In genomic region chr4:155187192-155187674, GRCm38 (mm10) we compare ENCODE assay signal across 8 mouse cellular contexts. TPM values are rescaled to one million over a fixed set of nuclear protein-coding genes. Genes with fewer than 3 reads are reported as not detected.
A peak's percentile ranks its signal among the peaks of the same experiment; 100 is the strongest.
DNase-seq lines count a peak whose midpoint lies in the region; ATAC-seq and TF ChIP-seq lines count a peak whose summit lies in the region.

No protein-coding gene starts in this region.

- no peak for TF ChIP-seq POLR2A in bone marrow macrophage, adult 2 months (IDR thresholded peaks at IDR 0.05; ENCODE audit: borderline replicate concordance, low read depth, low read length)

- H3K4me1 ChIP-seq in hindbrain, embryonic 12.5 days = peaks cover 71% of the 10 kb centered on the region
- H3K4me1 ChIP-seq in hindbrain, embryonic 16.5 days (ENCODE audit: control insufficient read depth, insufficient read depth, low read depth, low read length) = peaks cover 49% of the 10 kb centered on the region
- peaks cover 47% of the 10 kb centered on the region for H3K4me1 ChIP-seq in bone marrow macrophage, adult 2 months (ENCODE audit: control insufficient read depth, insufficient read depth, low read length)
- H3K4me1 ChIP-seq in intestine, embryonic 16.5 days (ENCODE audit: control insufficient read depth, insufficient read depth, low read length) = peaks cover 80% of the 10 kb centered on the region

- no peaks in the 10 kb centered on the region for H3K27me3 ChIP-seq in hindbrain, embryonic 12.5 days
- H3K27me3 ChIP-seq in hindbrain, embryonic 16.5 days (replicated peaks; ENCODE audit: control insufficient read depth, insufficient read depth, low read length) = no peaks in the 10 kb centered on the region
- H3K27me3 ChIP-seq in intestine, embryonic 16.5 days (replicated peaks; ENCODE audit: control insufficient read depth, insufficient read depth, low read length) = no peaks in the 10 kb centered on the region

- H3K9ac ChIP-seq in hindbrain, embryonic 12.5 days = no peak overlapping the region
- no peak overlapping the region for H3K9ac ChIP-seq in hindbrain, embryonic 16.5 days (ENCODE audit: low read depth, low read length)
- no peak overlapping the region for H3K9ac ChIP-seq in intestine, embryonic 16.5 days (ENCODE audit: low read depth, low read length)

- H3K4me3 ChIP-seq in hindbrain, embryonic 12.5 days = no peak overlapping the region
- H3K4me3 ChIP-seq in hindbrain, embryonic 16.5 days (ENCODE audit: low read length) = no peak overlapping the region
- H3K4me3 ChIP-seq in bone marrow macrophage, adult 2 months (ENCODE audit: insufficient read depth, low read length) = peak overlapping the region; percentile 9
- H3K4me3 ChIP-seq in intestine, embryonic 16.5 days (ENCODE audit: low read length) = no peak overlapping the region

- no peak overlapping the region for H3K4me2 ChIP-seq in hindbrain, embryonic 12.5 days (replicated peaks)
- H3K4me2 ChIP-seq in hindbrain, embryonic 16.5 days (ENCODE audit: low read length) = no peak overlapping the region
- no peak overlapping the region for H3K4me2 ChIP-seq in intestine, embryonic 16.5 days (ENCODE audit: low read depth, low read length)

- no peaks in the 10 kb centered on the region for H3K9me3 ChIP-seq in hindbrain, embryonic 12.5 days (replicated peaks)
- H3K9me3 ChIP-seq in hindbrain, embryonic 16.5 days (ENCODE audit: control insufficient read depth, low read length) = no peaks in the 10 kb centered on the region
- no peaks in the 10 kb centered on the region for H3K9me3 ChIP-seq in intestine, embryonic 16.5 days (ENCODE audit: control insufficient read depth, low read length)

- ATAC-seq in hindbrain, embryonic 12.5 days (ENCODE audit: low FRiP score) = no peak
- ATAC-seq in hindbrain, embryonic 16.5 days = no peak
- peak; percentile 27; the same call in 1 of the 2 replicates for ATAC-seq in intestine, embryonic 16.5 days
- ATAC-seq in monocyte, adult 5-6 weeks (replicated peaks; ENCODE audit: insufficient number of reproducible peaks, low FRiP score, low TSS enrichment, poor library complexity, severe bottlenecking) = peak; percentile 77

- DNase-seq in thymus, postnatal 10 days (ENCODE audit: low spot score in 2 of 2) = no peak
- no peak for DNase-seq in ovary, postnatal 36 days (ENCODE audit: low spot score)
- DNase-seq in layer of hippocampus, postnatal 25 days (ENCODE audit: extremely low spot score in 1 of 2, low spot score in 1 of 2) = no peak

- no peak for TF ChIP-seq CTCF in bone marrow macrophage, adult 2 months (IDR thresholded peaks at IDR 0.05; ENCODE audit: low read depth, low read length)

- 46% methylated on average over 3 of the region's 3 CpGs for WGBS in hindbrain, embryonic 12.5 days
- 42% methylated on average over 3 of the region's 3 CpGs for WGBS in hindbrain, embryonic 16.5 days
- WGBS in intestine, embryonic 16.5 days = 44% methylated on average over 3 of the region's 3 CpGs

- no peaks in the 10 kb centered on the region for H3K36me3 ChIP-seq in hindbrain, embryonic 12.5 days
- H3K36me3 ChIP-seq in hindbrain, embryonic 16.5 days (ENCODE audit: control insufficient read depth, insufficient read depth, low read length) = no peaks in the 10 kb centered on the region
- H3K36me3 ChIP-seq in intestine, embryonic 16.5 days (ENCODE audit: control insufficient read depth, insufficient read depth, low read length) = no peaks in the 10 kb centered on the region

- H3K27ac ChIP-seq in hindbrain, embryonic 12.5 days = peak overlapping the region; percentile 60
- H3K27ac ChIP-seq in hindbrain, embryonic 16.5 days (ENCODE audit: low read depth, low read length) = no peak overlapping the region
- H3K27ac ChIP-seq in bone marrow macrophage, adult 2 months (ENCODE audit: insufficient read depth, low read depth, low read length) = peak overlapping the region; percentile 57
- peak overlapping the region; percentile 39 for H3K27ac ChIP-seq in intestine, embryonic 16.5 days (ENCODE audit: low read length)

RNA-seq across cellular contexts. Expression of gene Ski, which starts 35.2 kb away (rescaled TPM):
- polyA plus RNA-seq in hindbrain, embryonic 12.5 days (2016; fragmentation: Nextera tagmentation; extraction: Ambion mirVana) = 12.6 and 13.5 TPM in 2 replicates
- 11.1 TPM in 2 replicates for polyA plus RNA-seq in hindbrain, embryonic 16.5 days (2015; fragmentation: Nextera tagmentation; extraction: Ambion mirVana)
- polyA plus RNA-seq in bone marrow macrophage, adult 2 months (2012; ENCODE audit: insufficient read depth, insufficient read length, missing spikeins) = 61.1 and 63.9 TPM in 2 replicates
- polyA plus RNA-seq in intestine, embryonic 16.5 days (2015; fragmentation: Nextera tagmentation; extraction: Ambion mirVana) = 11.4 and 11.7 TPM in 2 replicates
- total RNA-seq in monocyte, adult 5-6 weeks (2017) = 13.5 to 26.2 TPM (median 17.7 TPM) in 3 replicates
- 100 to 1,000 TPM; 119 to 129 TPM for total RNA-seq in layer of hippocampus, postnatal 25 days (2021)

Comparison
In these comparisons a context has a peak if more than half of its experiments do, and no peak if none do; other contexts are left out.
1. ATAC-seq: peak in intestine, embryonic 16.5 days (single experiment) and monocyte, adult 5-6 weeks (single experiment); none in hindbrain, embryonic 12.5 days (single experiment) and hindbrain, embryonic 16.5 days (single experiment).